Mouse (Mus musculus) ES-Bruce4 (cell line): ENCODE measurements around the gene Ryr1. TPM values are rescaled to one million over a fixed set of nuclear protein-coding genes. Genes with fewer than 3 reads are reported as not detected.

Experiments used
- H3K27ac ChIP-seq: 2 replicates; pipeline ENCODE4 v1.5.1; 2012; ENCODE audit warnings: low read length, inconsistent platforms; ENCODE audit not compliant: insufficient read depth
- H3K27me3 ChIP-seq: 2 replicates; pipeline ENCODE4 v1.6.1; 2012; ENCODE audit warnings: mild to moderate bottlenecking, low read length, inconsistent platforms; ENCODE audit not compliant: control insufficient read depth, poor library complexity, insufficient read depth, severe bottlenecking
- H3K36me3 ChIP-seq: 2 replicates; pipeline ENCODE4 v1.6.1; 2012; ENCODE audit warnings: inconsistent platforms, mild to moderate bottlenecking, low read length, moderate library complexity; ENCODE audit not compliant: control insufficient read depth, poor library complexity, insufficient read depth, severe bottlenecking
- H3K4me1 ChIP-seq: one replicate; pipeline ENCODE4 v1.8.1; 2011; ENCODE audit warnings: low read length; ENCODE audit not compliant: control insufficient read depth, insufficient read depth
- H3K4me3 ChIP-seq: 2 replicates; pipeline ENCODE4 v1.5.1; 2011; ENCODE audit warnings: low read depth, mild to moderate bottlenecking, low read length
- H3K9ac ChIP-seq: 2 replicates; pipeline ENCODE4 v1.6.1; 2012; ENCODE audit warnings: low read depth, mild to moderate bottlenecking, inconsistent platforms; ENCODE audit not compliant: poor library complexity, severe bottlenecking
- H3K9me3 ChIP-seq: replicated peaks from 2 replicates; pipeline ENCODE4 v1.6.1; 2012; ENCODE audit warnings: mild to moderate bottlenecking, low read length, inconsistent platforms; ENCODE audit not compliant: control insufficient read depth, poor library complexity, insufficient read depth, severe bottlenecking
- CTCF ChIP-seq: IDR thresholded peaks from one replicate; pipeline ENCODE4 v1.8.1; 2011; ENCODE audit warnings: low read depth, low read length
- EP300 ChIP-seq: IDR thresholded peaks from 2 replicates; pipeline ENCODE4 v1.6.1; 2011; ENCODE audit warnings: low read depth, low read length; ENCODE audit not compliant: insufficient read depth
- POLR2A ChIP-seq: IDR thresholded peaks from one replicate; pipeline ENCODE4 v1.8.1; 2011; ENCODE audit warnings: low read length; ENCODE audit not compliant: insufficient read depth
- polyA plus RNA-seq: library from polyadenylated mRNA; stranded (reverse); fragments of >200 nt; gene quantifications from 2 replicates; pipeline ENCODE4 v1.2.4, GENCODE M21; 2011; ENCODE audit warnings: low read depth; ENCODE audit not compliant: missing spikeins, insufficient read depth, insufficient read length

The Ryr1 gene
- polyA plus RNA-seq, 1 experiment = 10.3 TPM

DNA sequence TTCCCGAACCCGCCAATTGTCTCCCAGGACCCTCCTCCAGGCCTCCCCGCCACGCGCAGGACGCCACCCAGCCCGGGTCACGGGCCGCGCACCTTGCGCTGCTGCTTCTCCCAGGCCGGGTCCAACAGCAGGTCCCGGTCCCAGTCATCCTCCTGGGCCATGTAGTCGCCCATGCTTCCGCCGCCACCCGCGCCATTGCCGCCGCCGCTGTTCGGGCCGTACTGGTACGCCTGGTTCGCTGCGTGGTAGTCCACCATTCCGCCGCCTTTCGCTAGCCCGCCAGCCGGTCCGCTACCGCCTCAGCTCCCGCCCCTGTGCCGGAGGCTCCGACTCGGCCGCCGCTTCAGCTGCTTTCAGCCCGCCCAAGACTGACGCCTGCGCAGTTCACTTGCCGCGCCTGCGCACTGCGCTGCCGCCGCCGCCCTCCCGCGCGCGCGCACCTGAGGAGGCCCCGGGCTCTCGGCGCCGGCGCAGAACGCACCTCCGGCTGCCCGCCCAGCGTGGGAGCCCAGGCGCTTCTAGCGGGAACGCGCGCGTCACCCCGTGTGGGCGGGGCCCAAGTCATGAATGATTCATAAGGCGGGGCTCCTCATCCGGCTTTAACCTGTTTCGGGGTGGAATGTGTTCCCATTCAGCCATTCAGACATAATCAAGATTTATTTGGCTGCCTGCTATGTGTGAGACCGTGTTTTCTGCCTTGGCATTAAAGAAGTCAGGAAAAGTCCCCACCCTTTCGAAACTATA, 162.9 kb downstream of the Ryr1 start, which contains the start of gene Actn4:
TSS of gene Actn4 (minus strand) at position 414 of the 744 bp plus-strand sequence.
- peak within 1 kb of the TSS; percentile 99 for H3K4me3 ChIP-seq

DNA sequence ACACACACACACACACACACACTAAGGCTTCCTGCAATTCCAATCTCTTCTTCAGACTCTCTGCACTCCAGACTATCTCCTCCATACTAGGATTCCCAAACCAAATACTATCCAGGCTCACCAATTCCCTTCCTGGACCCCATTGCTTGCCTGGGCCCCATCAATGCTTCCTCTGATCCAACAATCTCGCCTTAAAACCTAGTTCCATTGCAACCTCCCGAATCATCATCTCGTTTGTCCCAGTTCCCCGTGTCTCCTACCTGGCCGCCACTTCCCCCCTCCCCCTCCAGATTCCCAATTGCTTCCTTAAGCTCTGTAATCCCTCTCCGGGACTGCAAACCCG, 163.4 kb downstream of the Ryr1 start:
- Histone ChIP-seq H3K27ac (peak overlapping the region; percentile 12), H3K9me3 (no peaks in the 10 kb centered on the region), H3K36me3 (peaks cover 5% of the 10 kb centered on the region; the same call in 1 of the 2 replicates), H3K27me3 (no peaks in the 10 kb centered on the region), H3K4me1 (peaks cover 9% of the 10 kb centered on the region), H3K4me3 (peak overlapping the region; percentile 99), H3K9ac (peak overlapping the region; percentile 96)
- TF ChIP-seq EP300 (no peak), POLR2A (no peak), CTCF (no peak)

More for the DNA sequence above, 162.9 kb downstream of the Ryr1 start, which contains the start of gene Actn4:
- peak within 1 kb of the TSS; percentile 95 for H3K27ac ChIP-seq
- peaks cover 10% of the 10 kb centered on the region for H3K4me1 ChIP-seq
- peak within 1 kb of the TSS; percentile 96 for H3K9ac ChIP-seq
- H3K27me3 ChIP-seq = no peaks in the 10 kb centered on the region
- no peak for TF ChIP-seq CTCF
- 0 out of 2 replicates have a peak, but pooled peaks have one; percentile 35 for TF ChIP-seq EP300
- peak; percentile 85 for TF ChIP-seq POLR2A
- H3K36me3 ChIP-seq = peaks cover 5% of the 10 kb centered on the region; the same call in 1 of the 2 replicates
- H3K9me3 ChIP-seq = no peaks in the 10 kb centered on the region

DNA sequence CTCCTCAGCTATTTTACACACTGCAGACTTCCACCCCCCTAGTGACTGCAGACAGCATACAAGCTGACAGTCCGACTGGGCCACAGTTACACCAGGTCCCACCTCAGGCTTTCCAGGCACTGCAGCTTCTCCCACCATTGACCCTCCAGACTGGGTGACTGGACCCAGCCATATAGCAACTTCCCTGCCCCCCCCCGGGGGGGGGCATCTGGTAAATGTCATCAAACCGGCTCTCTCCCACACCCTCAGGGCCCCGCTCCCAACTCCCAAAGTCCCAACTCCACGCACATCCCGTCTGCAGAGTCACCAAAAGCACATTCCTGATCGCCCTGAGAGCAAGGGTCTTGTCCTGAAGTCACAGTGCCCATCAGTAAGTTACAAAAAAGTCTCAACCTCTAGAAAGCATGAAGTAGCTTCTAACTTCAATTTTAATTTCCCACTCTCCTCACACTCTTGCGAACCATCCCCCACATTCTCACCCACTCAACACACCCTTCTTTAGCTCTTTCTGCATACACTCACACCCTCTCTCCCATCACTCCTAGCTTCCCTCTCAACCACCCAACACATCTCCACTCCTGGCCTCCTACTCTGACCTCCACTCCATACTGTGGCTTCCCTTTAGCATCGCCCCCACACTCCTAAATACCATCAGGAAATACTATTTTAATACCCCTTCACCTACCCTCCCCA, 164.5 kb downstream of the Ryr1 start:
- Histone ChIP-seq H3K27me3 (no peaks in the 10 kb centered on the region), H3K9ac (peak overlapping the region; percentile 96), H3K4me1 (peaks cover 9% of the 10 kb centered on the region), H3K9me3 (no peaks in the 10 kb centered on the region), H3K27ac (no peak overlapping the region), H3K36me3 (peaks cover 5% of the 10 kb centered on the region; the same call in 1 of the 2 replicates), H3K4me3 (peak overlapping the region; percentile 84)
- no peak for TF ChIP-seq CTCF
- no peak for TF ChIP-seq EP300
- no peak for TF ChIP-seq POLR2A

DNA sequence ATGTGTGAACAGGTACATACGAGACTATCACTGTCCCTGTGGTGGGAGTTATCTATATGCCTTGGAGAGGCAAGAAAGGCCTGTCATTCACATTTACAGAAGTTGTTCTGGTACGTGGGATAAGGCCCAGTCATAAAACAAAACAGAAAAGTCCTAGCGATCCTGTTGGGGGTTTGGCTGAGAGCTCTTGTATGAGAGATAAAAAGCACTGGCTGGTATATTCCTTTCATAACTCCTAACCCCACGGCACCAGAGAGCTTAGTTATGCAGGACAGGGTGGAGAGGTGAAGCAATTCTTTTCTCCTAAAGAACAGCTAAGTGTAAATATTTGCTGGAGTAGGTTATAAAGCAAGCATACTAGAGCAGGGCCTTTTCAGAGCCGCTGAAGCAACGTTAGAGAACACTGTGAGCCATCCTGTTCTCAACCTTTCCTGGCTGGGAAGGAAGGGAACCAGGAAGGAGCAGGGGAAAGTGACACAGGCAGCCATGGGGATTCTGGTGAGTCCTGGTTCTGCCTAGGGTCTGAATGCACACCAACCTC, 165.4 kb downstream of the Ryr1 start:
- no peaks in the 10 kb centered on the region for H3K9me3 ChIP-seq
- H3K4me3 ChIP-seq = peak overlapping the region; percentile 35
- H3K27me3 ChIP-seq = no peaks in the 10 kb centered on the region
- H3K9ac ChIP-seq = peak overlapping the region; percentile 96
- H3K36me3 ChIP-seq = peaks cover 11% of the 10 kb centered on the region
- TF ChIP-seq EP300 = no peak
- no peak for TF ChIP-seq CTCF
- TF ChIP-seq POLR2A = no peak
- peaks cover 9% of the 10 kb centered on the region for H3K4me1 ChIP-seq
- peak overlapping the region; percentile 38; the same call in 1 of the 2 replicates for H3K27ac ChIP-seq

DNA sequence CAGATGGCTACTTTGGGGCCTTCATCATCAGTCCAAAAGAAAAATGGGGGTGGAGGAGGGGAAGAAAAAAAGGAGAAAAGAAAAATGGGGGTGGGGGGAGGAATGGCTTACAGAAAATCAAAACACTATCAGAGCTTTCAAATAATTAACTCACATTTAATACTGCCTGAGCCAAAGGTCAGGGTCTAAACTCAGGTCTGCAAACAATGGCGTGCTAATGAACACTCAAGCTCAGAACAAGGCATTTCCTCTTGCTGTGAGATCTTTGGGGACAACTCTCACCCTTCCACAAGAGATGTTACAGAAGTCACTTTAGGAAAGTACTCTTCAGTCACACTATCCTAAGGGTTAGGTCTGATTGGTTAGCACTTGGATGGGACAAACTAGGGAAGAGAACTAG, 166.2 kb downstream of the Ryr1 start:
- no peaks in the 10 kb centered on the region for H3K27me3 ChIP-seq
- H3K9ac ChIP-seq = peak overlapping the region; percentile 96
- H3K36me3 ChIP-seq = peaks cover 13% of the 10 kb centered on the region
- H3K9me3 ChIP-seq = no peaks in the 10 kb centered on the region
- H3K27ac ChIP-seq = peak overlapping the region; percentile 38
- H3K4me1 ChIP-seq = peaks cover 8% of the 10 kb centered on the region
- no peak overlapping the region for H3K4me3 ChIP-seq
- no peak for TF ChIP-seq POLR2A
